ENCODE assay signal across 17 mouse cellular contexts in the genomic region with DNA sequence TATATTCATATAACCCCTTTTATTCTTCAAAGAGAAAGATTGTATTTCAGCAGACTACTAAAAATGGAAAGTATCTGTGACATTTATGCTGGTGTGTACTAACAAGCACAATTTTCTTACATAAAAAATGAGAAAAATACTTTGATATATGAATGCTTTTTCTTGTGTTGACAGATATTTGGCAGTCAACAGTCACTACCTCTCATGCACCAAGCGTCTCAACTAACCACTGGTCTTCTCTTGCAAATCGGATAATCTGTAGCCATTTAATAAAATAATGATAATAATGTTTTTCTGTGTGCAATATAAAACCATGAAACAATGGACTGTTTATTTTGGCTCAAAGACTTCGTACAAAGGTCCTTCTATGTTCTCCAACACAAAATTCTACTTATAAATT.
"Had no signal": no experiment of that assay in that cellular context is flagged by ENCODE, and none has a peak within 500 bp of the region (broad histone marks: within the 10 kb centered on the region; RNA-seq: fewer than 3 reads in every experiment).

No protein-coding gene starts in this region.

- H3K4me3 ChIP-seq: left cerebral cortex, adult 2 months; limb, embryonic 12.5 days; limb, embryonic 15.5 days; liver, embryonic 13.5 days had no signal

- DNase-seq: kidney, adult 18-20 months; kidney, adult 9 months; kidney, postnatal 10 days; kidney, postnatal 36 days; layer of hippocampus, postnatal 36 days; left cerebral cortex, postnatal 4 days; liver, embryonic 13.5 days; lung, adult 2 months; lung, postnatal 14 days; lung, postnatal 4 days; midbrain, embryonic 14.5 days; right cerebral cortex, postnatal 14 days; thymus, adult 18-20 months; thymus, postnatal 36 days had no signal

- H3K27ac ChIP-seq: left cerebral cortex, adult 2 months; limb, embryonic 12.5 days; limb, embryonic 15.5 days; liver, embryonic 13.5 days had no signal
